Mouse (Mus musculus) heart, adult 2 months (tissue): ENCODE data around the gene Kif5c.

Experiments used
- CTCF ChIP-seq: fragments of 200-600 bp; IDR thresholded peaks from 2 replicates; pipeline ENCODE4 v1.8.1; 2022; ENCODE audit warnings: antibody characterized with exemption, mild to moderate bottlenecking, moderate library complexity
- POLR2A ChIP-seq: fragments of 200-500 bp; IDR thresholded peaks from 2 replicates; pipeline ENCODE4 v1.6.1; 2011; ENCODE audit warnings: mild to moderate bottlenecking, low read depth, low read length, control low read depth; ENCODE audit not compliant: insufficient read depth

DNA sequence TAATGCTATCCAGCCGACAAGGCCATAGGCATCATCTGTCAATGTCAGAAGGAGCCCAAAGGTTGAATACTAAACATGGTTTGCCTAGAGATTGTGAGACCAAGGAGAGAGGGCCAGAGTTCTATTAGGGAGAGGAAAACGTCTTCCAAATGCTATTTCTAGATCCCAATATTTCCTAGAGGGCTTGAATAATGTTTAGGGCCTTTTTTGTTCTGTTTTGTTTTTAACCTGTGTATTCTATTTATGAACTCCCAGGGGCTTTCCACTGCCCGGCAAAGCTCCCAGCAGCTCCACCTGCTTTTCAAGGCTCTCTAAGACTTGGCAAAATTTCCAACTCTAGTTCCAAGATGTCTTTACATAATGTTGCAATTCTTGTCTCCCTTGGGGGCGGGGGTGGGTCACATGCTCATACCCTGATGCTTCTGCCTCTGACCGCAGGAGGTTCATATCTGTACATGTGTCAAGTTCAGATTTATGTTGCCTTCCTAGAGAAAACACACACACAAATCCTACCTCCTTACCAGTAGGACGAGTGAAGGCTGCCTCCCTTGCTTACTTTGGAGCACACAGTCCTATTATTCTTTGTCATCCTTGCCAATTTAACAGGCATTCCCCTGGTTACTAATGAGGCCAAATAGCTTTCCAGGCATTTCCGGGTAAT is 18.9 kb upstream of the Kif5c start:
- TF ChIP-seq POLR2A, result no peak
- TF ChIP-seq CTCF, result no peak
